ENCODE assay signal across 1 mouse cellular context in genomic region chr11:109474086-109474742, GRCm38 (mm10).
TF ChIP-seq lines count a peak whose summit lies in the region.

No protein-coding gene starts in this region.

TF ChIP-seq in MEL, 35 proteins besides CTCF, POLR2A, EP300 and RAD21 (continued from another document):
- TF ChIP-seq GATA1 (IDR thresholded peaks at IDR 0.05; ENCODE audit: low read depth, low read length) (no peak), BHLHE40 (IDR thresholded peaks at IDR 0.05; ENCODE audit: borderline replicate concordance, low read depth, low read length) (0 out of 2 replicates have a peak, but pooled peaks have one; percentile 31), MAFK (IDR thresholded peaks at IDR 0.05; ENCODE audit: borderline replicate concordance, low read depth, low read length) (no peak), ZKSCAN1 (IDR thresholded peaks at IDR 0.05; ENCODE audit: low read depth, low read length) (no peak), KAT2A (conservative IDR thresholded peaks at IDR 0.05; ENCODE audit: low read depth, low read length) (0 out of 2 replicates have a peak, but pooled peaks have one; percentile 17), SMC3 (IDR thresholded peaks at IDR 0.05; ENCODE audit: low read depth, low read length) (0 out of 2 replicates have a peak, but pooled peaks have one; percentile 19), MYC (IDR thresholded peaks at IDR 0.05; ENCODE audit: low read depth, low read length) (no peak)
